Mouse (Mus musculus): ENCODE data around the gene Armc8.

- TF ChIP-seq ZC3H11A (IDR thresholded peaks at IDR 0.05; ENCODE audit: borderline replicate concordance, low read depth, low read length) (no peak), HCFC1 (IDR thresholded peaks at IDR 0.05; ENCODE audit: borderline replicate concordance, insufficient read depth, low read length) (no peak), CHD2 (IDR thresholded peaks at IDR 0.05; ENCODE audit: low read depth, low read length) (no peak), MAFK (IDR thresholded peaks at IDR 0.05; ENCODE audit: insufficient read depth, low read depth, low read length) (no peak), ZNF384 (IDR thresholded peaks at IDR 0.05; ENCODE audit: low read depth, low read length) (no peak)
These were observed 13.4 kb downstream of the Armc8 start for GRCm38 (mm10) chr9:99555253-99555652.
